Mouse (Mus musculus) limb, embryonic 11.5 days (tissue): ENCODE data around the gene Taf3. TPM values are rescaled to one million over a fixed set of nuclear protein-coding genes. Genes with fewer than 3 reads are reported as not detected.

Experiments
- ATAC-seq: fragments of 200-750 bp; cut with Nextera tagmentation; 2 replicates; pipeline ENCODE4 v1.8.0; 2017; ENCODE audit warnings: low read depth; ENCODE audit not compliant: insufficient number of reproducible peaks, low FRiP score, low TSS enrichment
- DNase-seq: peaks from one replicate; pipeline ENCODE4 v3.0.0-alpha.2; 2015; ENCODE audit warnings: low spot score
- H3K27ac ChIP-seq: fragments of 300-500 bp; sonication (generic); replicated peaks from 2 replicates; pipeline ENCODE4 v1.5.1; 2014; ENCODE audit warnings: low read depth, mild to moderate bottlenecking, low read length
- H3K27me3 ChIP-seq: fragments of 300-500 bp; sonication (generic); 2 replicates; pipeline ENCODE4 v1.6.1; 2014; ENCODE audit warnings: mild to moderate bottlenecking, low read length, mixed read lengths; ENCODE audit not compliant: control insufficient read depth, insufficient read depth
- H3K36me3 ChIP-seq: fragments of 300-500 bp; sonication (generic); 2 replicates; pipeline ENCODE4 v1.6.1; 2014; ENCODE audit warnings: mild to moderate bottlenecking, low read length, moderate library complexity, mixed read lengths; ENCODE audit not compliant: control insufficient read depth, insufficient read depth
- H3K4me1 ChIP-seq: fragments of 300-500 bp; sonication (generic); 2 replicates; pipeline ENCODE4 v1.6.1; 2014; ENCODE audit warnings: low read length, mixed read lengths; ENCODE audit not compliant: control insufficient read depth, insufficient read depth
- H3K4me2 ChIP-seq: fragments of 300-500 bp; sonication (generic); 2 replicates; pipeline ENCODE4 v1.6.1; 2014; ENCODE audit warnings: low read depth, mild to moderate bottlenecking, moderate library complexity; ENCODE audit not compliant: severe bottlenecking
- H3K4me3 ChIP-seq: fragments of 300-500 bp; sonication (generic); 2 replicates; pipeline ENCODE4 v1.5.1; 2014; ENCODE audit warnings: low read depth, low read length
- H3K9ac ChIP-seq: fragments of 300-500 bp; sonication (generic); 2 replicates; pipeline ENCODE4 v1.6.1; 2014; ENCODE audit warnings: mild to moderate bottlenecking, low read length
- H3K9me3 ChIP-seq: fragments of 300-500 bp; sonication (generic); 2 replicates; pipeline ENCODE4 v1.6.1; 2016; ENCODE audit warnings: low read length; ENCODE audit not compliant: control insufficient read depth
- WGBS: fragments of 180-500 bp; shearing (Covaris S2); extraction: QIAGEN DNeasy Blood & Tissue Kit; methylation state at CpG from one replicate; pipeline ENCODE4 v1.1.7; 2014; 5-methylcytosine and 5-hydroxymethylcytosine counted together
- polyA plus RNA-seq: library from polyadenylated mRNA; unstranded; fragments of >200 nt; fragmentation: Nextera tagmentation; extraction: Ambion mirVana; gene quantifications from 2 replicates; pipeline ENCODE4 v1.2.1, GENCODE M21; 2014

The Taf3 gene
- polyA plus RNA-seq, 1 experiment from 2014 or later, result 17.3 TPM

GRCm38 (mm10) chr2:9882926-9883802 is 165.2 kb downstream of the Taf3 start:
- WGBS, result 0% methylated on average over 43 of the region's 43 CpGs
- peak; percentile 74 for DNase-seq
- Histone ChIP-seq H3K9ac (no peak overlapping the region), H3K27ac (no peak overlapping the region), H3K36me3 (no peaks in the 10 kb centered on the region), H3K27me3 (peaks cover 72% of the 10 kb centered on the region), H3K4me2 (peak overlapping the region; percentile 76), H3K4me1 (peaks cover 12% of the 10 kb centered on the region), H3K4me3 (peak overlapping the region; percentile 36), H3K9me3 (no peaks in the 10 kb centered on the region)
- no peak for ATAC-seq

GRCm38 (mm10) chr2:9882371-9882925 is 165.9 kb downstream of the Taf3 start:
- H3K9me3 ChIP-seq, result no peaks in the 10 kb centered on the region
- H3K4me3 ChIP-seq, result peak overlapping the region; percentile 36
- no peak overlapping the region for H3K27ac ChIP-seq
- peaks cover 69% of the 10 kb centered on the region for H3K27me3 ChIP-seq
- DNase-seq (no peak), ATAC-seq (no peak)
- peak overlapping the region; percentile 76 for H3K4me2 ChIP-seq
- no peaks in the 10 kb centered on the region for H3K36me3 ChIP-seq
- WGBS, result under 1% methylated on average over 39 of the region's 39 CpGs
- H3K9ac ChIP-seq, result no peak overlapping the region; the same call in 1 of the 2 replicates
- H3K4me1 ChIP-seq, result peaks cover 12% of the 10 kb centered on the region

GRCm38 (mm10) chr2:9881611-9882023 is 166.8 kb downstream of the Taf3 start:
- DNase-seq (peak; percentile 72), ATAC-seq (peak; percentile 5; the same call in 1 of the 2 replicates)
- Histone ChIP-seq H3K4me2 (peak overlapping the region; percentile 76), H3K27me3 (peaks cover 66% of the 10 kb centered on the region), H3K9me3 (no peaks in the 10 kb centered on the region), H3K36me3 (no peaks in the 10 kb centered on the region), H3K4me3 (peak overlapping the region; percentile 36), H3K4me1 (peaks cover 12% of the 10 kb centered on the region), H3K9ac (0 out of 2 replicates have a peak overlapping the region, but pooled peaks have one; percentile 40), H3K27ac (no peak overlapping the region)
- 0% methylated on average over 13 of the region's 13 CpGs for WGBS

GRCm38 (mm10) chr2:9881051-9881591 is 167.3 kb downstream of the Taf3 start, which contains the start of gene 4930412O13Rik:
Gene 4930412O13Rik (plus strand): TSS chr2:9881252.
- H3K9me3 ChIP-seq, result no peaks in the 10 kb centered on the region
- 0 out of 2 replicates have a peak within 1 kb of the TSS, but pooled peaks have one; percentile 40 for H3K9ac ChIP-seq
- H3K36me3 ChIP-seq, result no peaks in the 10 kb centered on the region
- H3K4me1 ChIP-seq, result peaks cover 12% of the 10 kb centered on the region
- no peak within 1 kb of the TSS for H3K27ac ChIP-seq
- H3K4me2 ChIP-seq, result peak within 1 kb of the TSS; percentile 76
- WGBS, result under 1% methylated on average over 35 of the region's 35 CpGs
- DNase-seq (peak; percentile 73), ATAC-seq (peak; percentile 18; the same call in 1 of the 2 replicates)
- peaks cover 65% of the 10 kb centered on the region for H3K27me3 ChIP-seq
- H3K4me3 ChIP-seq, result peak within 1 kb of the TSS; percentile 36

- Histone ChIP-seq H3K9me3 (no peaks in the 10 kb centered on the region), H3K4me3 (no peak overlapping the region), H3K27me3 (peaks cover 65% of the 10 kb centered on the region), H3K4me1 (peaks cover 12% of the 10 kb centered on the region), H3K36me3 (no peaks in the 10 kb centered on the region), H3K4me2 (peak overlapping the region; percentile 76; the same call in 1 of the 2 replicates), H3K27ac (no peak overlapping the region), H3K9ac (no peak overlapping the region)
- ATAC-seq (no peak), DNase-seq (no peak)
- 4% methylated on average over 11 of the region's 11 CpGs for whole genome bisulfite sequencing
Measured at GRCm38 (mm10) chr2:9880271-9880670, 168.1 kb downstream of the Taf3 start.

- peaks cover 12% of the 10 kb centered on the region for H3K4me1 ChIP-seq
- WGBS, result under 1% methylated on average over 21 of the region's 21 CpGs
- peak overlapping the region; percentile 74 for H3K4me2 ChIP-seq
- ATAC-seq (peak; percentile 91), DNase-seq (peak; percentile 95)
- H3K4me3 ChIP-seq, result peak overlapping the region; percentile 32
- no peaks in the 10 kb centered on the region for H3K9me3 ChIP-seq
- H3K36me3 ChIP-seq, result no peaks in the 10 kb centered on the region
- H3K27me3 ChIP-seq, result peaks cover 65% of the 10 kb centered on the region
- no peak overlapping the region for H3K9ac ChIP-seq
- no peak overlapping the region for H3K27ac ChIP-seq
Measured at GRCm38 (mm10) chr2:9879493-9879892, 168.9 kb downstream of the Taf3 start.

GRCm38 (mm10) chr2:9879092-9879491 is 169.3 kb downstream of the Taf3 start:
- Histone ChIP-seq H3K9me3 (no peaks in the 10 kb centered on the region), H3K27me3 (peaks cover 66% of the 10 kb centered on the region), H3K9ac (no peak overlapping the region), H3K4me2 (peak overlapping the region; percentile 74), H3K27ac (no peak overlapping the region), H3K36me3 (no peaks in the 10 kb centered on the region), H3K4me3 (peak overlapping the region; percentile 32), H3K4me1 (peaks cover 12% of the 10 kb centered on the region)
- no peak for DNase-seq
- under 1% methylated on average over 22 of the region's 22 CpGs for WGBS
- ATAC-seq, result no peak; the same call in 1 of the 2 replicates

- 0% methylated on average over 27 of the region's 33 CpGs for whole genome bisulfite sequencing
- H3K27ac ChIP-seq, result no peak overlapping the region
- ATAC-seq (0 out of 2 replicates have a peak, but pooled peaks have one; percentile 8), DNase-seq (peak; percentile 74)
- H3K4me3 ChIP-seq, result peak overlapping the region; percentile 32
- H3K36me3 ChIP-seq, result no peaks in the 10 kb centered on the region
- peak overlapping the region; percentile 74 for H3K4me2 ChIP-seq
- H3K27me3 ChIP-seq, result peaks cover 66% of the 10 kb centered on the region
- H3K9me3 ChIP-seq, result no peaks in the 10 kb centered on the region
- peaks cover 12% of the 10 kb centered on the region for H3K4me1 ChIP-seq
- no peak overlapping the region for H3K9ac ChIP-seq
Measured at GRCm38 (mm10) chr2:9878564-9879081, 169.8 kb downstream of the Taf3 start.
